Mouse (Mus musculus): ENCODE measurements around the gene Gys1. TPM values are rescaled to one million over a fixed set of nuclear protein-coding genes. Genes with fewer than 3 reads are reported as not detected.
"Not testable (repeated sequence)": the region's sequence is repeated elsewhere in the genome, so short reads cannot be mapped to it uniquely, and the experiment has no call there.

The Gys1 gene
- polyA plus RNA-seq, 1 experiment from 2014 or later: 29.2 TPM

- ATAC-seq (ENCODE audit: low FRiP score): peak; percentile 80
- no peaks in the 10 kb centered on the region for H3K9me3 ChIP-seq (ENCODE audit: control insufficient read depth, low read length)
- 1% methylated on average over 38 of the region's 43 CpGs for WGBS
- H3K4me1 ChIP-seq (replicated peaks; ENCODE audit: control insufficient read depth, insufficient read depth, low read length): peaks cover 16% of the 10 kb centered on the region
- peak overlapping the region; percentile 64 for H3K4me2 ChIP-seq (replicated peaks; ENCODE audit: low read depth, low read length)
- DNase-seq (ENCODE audit: low spot score): peak; percentile 92
- peak overlapping the region; percentile 84 for H3K4me3 ChIP-seq (ENCODE audit: low read depth, low read length)
- peak overlapping the region; percentile 67 for H3K27ac ChIP-seq (ENCODE audit: low read depth, low read length)
- H3K9ac ChIP-seq (ENCODE audit: low read depth, low read length): peak overlapping the region; percentile 92
- peaks cover 8% of the 10 kb centered on the region for H3K36me3 ChIP-seq (ENCODE audit: control insufficient read depth, insufficient read depth, low read length)
- H3K27me3 ChIP-seq (ENCODE audit: control insufficient read depth, insufficient read depth, low read length): no peaks in the 10 kb centered on the region
Measured at GRCm38 (mm10) chr7:45458748-45459563, 24.3 kb downstream of the Gys1 start.

- H3K27me3 ChIP-seq (ENCODE audit: control insufficient read depth, insufficient read depth, low read length); H3K9me3 ChIP-seq (ENCODE audit: control insufficient read depth, low read length); H3K36me3 ChIP-seq (ENCODE audit: control insufficient read depth, insufficient read depth, low read length): not testable (repeated sequence)
- Histone ChIP-seq H3K27ac (ENCODE audit: low read depth, low read length) (peak within 1 kb of the TSS; percentile 84), H3K4me2 (replicated peaks; ENCODE audit: low read depth, low read length) (peak within 1 kb of the TSS; percentile 64), H3K4me1 (replicated peaks; ENCODE audit: control insufficient read depth, insufficient read depth, low read length) (peaks cover 16% of the 10 kb centered on the region), H3K9ac (ENCODE audit: low read depth, low read length) (peak within 1 kb of the TSS; percentile 92), H3K4me3 (ENCODE audit: low read depth, low read length) (peak within 1 kb of the TSS; percentile 84)
- DNase-seq (ENCODE audit: low spot score) (peak; percentile 98), ATAC-seq (ENCODE audit: low FRiP score) (peak; percentile 96)
- under 1% methylated on average over 26 of the region's 37 CpGs for WGBS
Measured at GRCm38 (mm10) chr7:45459564-45460140, 25.0 kb downstream of the Gys1 start, which contains the start of gene Ftl1. Ftl1 (minus strand) TSS chr7:45459884.

GRCm38 (mm10) chr7:45460377-45460776 lies 25.7 kb downstream of the Gys1 start:
- Histone ChIP-seq H3K36me3 (ENCODE audit: control insufficient read depth, insufficient read depth, low read length) (peaks cover 11% of the 10 kb centered on the region; the same call in 1 of the 2 replicates), H3K27ac (ENCODE audit: low read depth, low read length) (peak overlapping the region; percentile 84), H3K4me2 (replicated peaks; ENCODE audit: low read depth, low read length) (peak overlapping the region; percentile 49), H3K9ac (ENCODE audit: low read depth, low read length) (peak overlapping the region; percentile 59), H3K27me3 (ENCODE audit: control insufficient read depth, insufficient read depth, low read length) (no peaks in the 10 kb centered on the region), H3K4me1 (replicated peaks; ENCODE audit: control insufficient read depth, insufficient read depth, low read length) (peaks cover 17% of the 10 kb centered on the region), H3K4me3 (ENCODE audit: low read depth, low read length) (peak overlapping the region; percentile 84), H3K9me3 (ENCODE audit: control insufficient read depth, low read length) (no peaks in the 10 kb centered on the region)
- 76% methylated on average over 7 of the region's 7 CpGs for WGBS
- no peak for DNase-seq (ENCODE audit: low spot score)
- ATAC-seq (ENCODE audit: low FRiP score): no peak

- H3K4me3 ChIP-seq (ENCODE audit: low read depth, low read length): no peak overlapping the region
- DNase-seq (ENCODE audit: low spot score) (peak; percentile 45), ATAC-seq (ENCODE audit: low FRiP score) (no peak)
- WGBS: 24% methylated on average over 13 of the region's 13 CpGs
- peak overlapping the region; percentile 25; the same call in 1 of the 2 replicates for H3K9ac ChIP-seq (ENCODE audit: low read depth, low read length)
- peak overlapping the region; percentile 84 for H3K27ac ChIP-seq (ENCODE audit: low read depth, low read length)
- H3K4me2 ChIP-seq (replicated peaks; ENCODE audit: low read depth, low read length): peak overlapping the region; percentile 7; the same call in 1 of the 2 replicates
- peaks cover 11% of the 10 kb centered on the region; the same call in 1 of the 2 replicates for H3K36me3 ChIP-seq (ENCODE audit: control insufficient read depth, insufficient read depth, low read length)
- no peaks in the 10 kb centered on the region for H3K27me3 ChIP-seq (ENCODE audit: control insufficient read depth, insufficient read depth, low read length)
- no peaks in the 10 kb centered on the region for H3K9me3 ChIP-seq (ENCODE audit: control insufficient read depth, low read length)
- peaks cover 19% of the 10 kb centered on the region for H3K4me1 ChIP-seq (replicated peaks; ENCODE audit: control insufficient read depth, insufficient read depth, low read length)
Measured at GRCm38 (mm10) chr7:45460860-45461314, 26.2 kb downstream of the Gys1 start.

- Histone ChIP-seq H3K4me2 (replicated peaks; ENCODE audit: low read depth, low read length) (no peak overlapping the region), H3K9me3 (ENCODE audit: control insufficient read depth, low read length) (no peaks in the 10 kb centered on the region), H3K4me1 (replicated peaks; ENCODE audit: control insufficient read depth, insufficient read depth, low read length) (peaks cover 19% of the 10 kb centered on the region), H3K9ac (ENCODE audit: low read depth, low read length) (no peak overlapping the region; the same call in 1 of the 2 replicates), H3K27ac (ENCODE audit: low read depth, low read length) (peak overlapping the region; percentile 84), H3K27me3 (ENCODE audit: control insufficient read depth, insufficient read depth, low read length) (no peaks in the 10 kb centered on the region), H3K36me3 (ENCODE audit: control insufficient read depth, insufficient read depth, low read length) (peaks cover 11% of the 10 kb centered on the region; the same call in 1 of the 2 replicates), H3K4me3 (ENCODE audit: low read depth, low read length) (no peak overlapping the region)
- WGBS: 64% methylated on average over 5 of the region's 5 CpGs
- no peak for DNase-seq (ENCODE audit: low spot score)
- no peak for ATAC-seq (ENCODE audit: low FRiP score)
Measured at GRCm38 (mm10) chr7:45461326-45461725, 26.7 kb downstream of the Gys1 start.

GRCm38 (mm10) chr7:45461781-45462180 lies 27.1 kb downstream of the Gys1 start:
- H3K27me3 ChIP-seq (ENCODE audit: control insufficient read depth, insufficient read depth, low read length): no peaks in the 10 kb centered on the region
- H3K4me3 ChIP-seq (ENCODE audit: low read depth, low read length): no peak overlapping the region
- peaks cover 11% of the 10 kb centered on the region; the same call in 1 of the 2 replicates for H3K36me3 ChIP-seq (ENCODE audit: control insufficient read depth, insufficient read depth, low read length)
- DNase-seq (ENCODE audit: low spot score) (no peak), ATAC-seq (ENCODE audit: low FRiP score) (no peak)
- WGBS: 93% methylated on average over 4 of the region's 4 CpGs
- 0 out of 2 replicates have a peak overlapping the region, but pooled peaks have one; percentile 84 for H3K27ac ChIP-seq (ENCODE audit: low read depth, low read length)
- H3K9ac ChIP-seq (ENCODE audit: low read depth, low read length): no peak overlapping the region
- no peak overlapping the region for H3K4me2 ChIP-seq (replicated peaks; ENCODE audit: low read depth, low read length)
- H3K9me3 ChIP-seq (ENCODE audit: control insufficient read depth, low read length): no peaks in the 10 kb centered on the region
- H3K4me1 ChIP-seq (replicated peaks; ENCODE audit: control insufficient read depth, insufficient read depth, low read length): peaks cover 19% of the 10 kb centered on the region

GRCm38 (mm10) chr7:45462325-45462724 lies 27.7 kb downstream of the Gys1 start:
- Histone ChIP-seq H3K9ac (ENCODE audit: low read depth, low read length) (no peak overlapping the region), H3K9me3 (ENCODE audit: control insufficient read depth, low read length) (no peaks in the 10 kb centered on the region), H3K4me3 (ENCODE audit: low read depth, low read length) (no peak overlapping the region), H3K27me3 (ENCODE audit: control insufficient read depth, insufficient read depth, low read length) (no peaks in the 10 kb centered on the region), H3K4me2 (replicated peaks; ENCODE audit: low read depth, low read length) (no peak overlapping the region), H3K4me1 (replicated peaks; ENCODE audit: control insufficient read depth, insufficient read depth, low read length) (peaks cover 14% of the 10 kb centered on the region), H3K27ac (ENCODE audit: low read depth, low read length) (no peak overlapping the region), H3K36me3 (ENCODE audit: control insufficient read depth, insufficient read depth, low read length) (peaks cover 9% of the 10 kb centered on the region; the same call in 1 of the 2 replicates)
- DNase-seq (ENCODE audit: low spot score): no peak
- ATAC-seq (ENCODE audit: low FRiP score): no peak
- 91% methylated on average over 4 of the region's 4 CpGs for WGBS

GRCm38 (mm10) chr7:45462868-45463267 lies 28.2 kb downstream of the Gys1 start:
- not testable (repeated sequence) for H3K4me3 ChIP-seq (ENCODE audit: low read depth, low read length); ATAC-seq (ENCODE audit: low FRiP score); H3K36me3 ChIP-seq (ENCODE audit: control insufficient read depth, insufficient read depth, low read length); DNase-seq (ENCODE audit: low spot score); H3K27me3 ChIP-seq (ENCODE audit: control insufficient read depth, insufficient read depth, low read length); H3K27ac ChIP-seq (ENCODE audit: low read depth, low read length); H3K9me3 ChIP-seq (ENCODE audit: control insufficient read depth, low read length); H3K9ac ChIP-seq (ENCODE audit: low read depth, low read length); H3K4me2 ChIP-seq (replicated peaks; ENCODE audit: low read depth, low read length)
- peaks cover 11% of the 10 kb centered on the region for H3K4me1 ChIP-seq (replicated peaks; ENCODE audit: control insufficient read depth, insufficient read depth, low read length)
- WGBS: 80% methylated on average over 4 of the region's 4 CpGs
